Mouse (Mus musculus): ENCODE data around the gene Ttc17. TPM values are rescaled to one million over a fixed set of nuclear protein-coding genes. Genes with fewer than 3 reads are reported as not detected.

The Ttc17 gene
- polyA plus RNA-seq, 1 experiment from 2014 or later, result 29.6 TPM

DNA sequence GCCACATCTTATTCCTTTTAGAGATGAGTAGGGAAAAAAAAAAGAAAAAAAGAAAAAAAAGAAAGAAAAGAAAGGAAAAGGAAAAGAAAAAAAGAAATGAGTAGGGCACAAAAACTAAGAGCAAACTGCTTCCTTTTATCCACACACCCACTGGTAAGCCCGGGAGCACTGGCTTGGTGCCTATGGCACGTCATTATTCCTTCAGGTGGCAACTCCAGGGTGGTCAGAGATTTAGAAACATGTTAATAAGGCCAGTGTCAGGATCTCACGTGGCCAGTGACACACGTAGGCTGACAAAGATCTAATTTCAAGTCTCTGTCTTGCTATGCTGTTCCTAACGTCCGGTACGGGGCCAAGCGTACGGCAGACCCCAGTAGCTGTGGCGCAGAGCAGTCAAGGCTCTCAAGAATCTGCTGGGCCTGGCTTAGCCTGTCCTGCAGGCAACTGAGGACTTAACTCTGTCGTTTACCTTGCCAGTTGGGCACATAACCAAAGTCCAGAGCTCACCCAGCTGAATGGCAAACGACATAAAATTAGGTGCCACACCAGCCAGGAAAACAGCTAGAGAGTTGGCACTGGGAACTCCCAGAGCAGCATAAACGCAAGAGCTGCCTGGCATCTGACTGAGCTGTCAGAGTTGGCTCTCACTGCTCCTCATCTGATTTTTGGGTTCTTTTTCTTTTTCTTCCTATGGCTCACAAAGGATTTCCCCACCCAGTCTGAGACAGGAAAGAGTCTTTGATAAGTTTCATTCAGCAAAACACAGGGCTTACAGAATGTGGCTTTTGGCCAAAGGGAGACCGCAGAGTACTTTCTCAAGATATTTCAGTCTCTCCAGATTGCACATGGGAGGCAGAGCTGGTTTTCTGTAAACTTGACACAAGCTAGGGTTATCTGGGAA is 72.4 kb downstream of the Ttc17 start:
- H3K9ac ChIP-seq (replicated peaks; ENCODE audit: low read depth, low read length), result no peak overlapping the region
- ATAC-seq (ENCODE audit: low read depth), result no peak
- WGBS, result 90% methylated on average over 14 of the region's 14 CpGs
- no peaks in the 10 kb centered on the region for H3K9me3 ChIP-seq (ENCODE audit: control insufficient read depth, low read length)
- H3K4me2 ChIP-seq (ENCODE audit: low read depth, low read length), result no peak overlapping the region
- peaks cover 32% of the 10 kb centered on the region for H3K36me3 ChIP-seq (ENCODE audit: control insufficient read depth, insufficient read depth, low read length)
- H3K4me1 ChIP-seq (ENCODE audit: control insufficient read depth, insufficient read depth, low read length), result no peaks in the 10 kb centered on the region
- H3K27me3 ChIP-seq (ENCODE audit: control insufficient read depth, insufficient read depth, low read length), result no peaks in the 10 kb centered on the region
- no peak overlapping the region for H3K27ac ChIP-seq (ENCODE audit: low read depth, low read length)
- no peak overlapping the region for H3K4me3 ChIP-seq (ENCODE audit: low read depth, low read length)

DNA sequence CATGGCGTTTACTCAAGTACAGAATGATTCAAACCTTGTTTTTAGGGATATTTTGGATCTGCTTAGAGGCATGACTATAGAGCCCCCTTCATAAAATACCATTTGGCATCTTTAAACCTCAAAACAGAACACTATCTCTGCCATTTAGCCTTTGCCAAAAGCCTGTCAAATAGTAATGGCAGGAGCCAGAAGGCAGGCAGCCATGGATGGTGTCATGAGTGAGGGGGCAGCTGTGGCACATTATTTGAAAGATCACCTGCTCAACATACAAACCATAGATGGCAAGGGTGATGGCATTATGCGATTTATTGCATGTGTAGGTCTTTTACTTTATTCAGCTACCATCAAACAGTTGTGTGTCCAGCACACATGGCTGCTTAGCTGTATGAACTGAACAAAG is 73.4 kb downstream of the Ttc17 start:
- Histone ChIP-seq H3K36me3 (ENCODE audit: control insufficient read depth, insufficient read depth, low read length) (peaks cover 32% of the 10 kb centered on the region), H3K9ac (replicated peaks; ENCODE audit: low read depth, low read length) (no peak overlapping the region), H3K4me3 (ENCODE audit: low read depth, low read length) (no peak overlapping the region), H3K27me3 (ENCODE audit: control insufficient read depth, insufficient read depth, low read length) (no peaks in the 10 kb centered on the region), H3K4me1 (ENCODE audit: control insufficient read depth, insufficient read depth, low read length) (no peaks in the 10 kb centered on the region), H3K9me3 (ENCODE audit: control insufficient read depth, low read length) (no peaks in the 10 kb centered on the region), H3K27ac (ENCODE audit: low read depth, low read length) (no peak overlapping the region), H3K4me2 (ENCODE audit: low read depth, low read length) (no peak overlapping the region)
- WGBS, result 96% methylated on average over 2 of the region's 2 CpGs
- no peak for ATAC-seq (ENCODE audit: low read depth)

DNA sequence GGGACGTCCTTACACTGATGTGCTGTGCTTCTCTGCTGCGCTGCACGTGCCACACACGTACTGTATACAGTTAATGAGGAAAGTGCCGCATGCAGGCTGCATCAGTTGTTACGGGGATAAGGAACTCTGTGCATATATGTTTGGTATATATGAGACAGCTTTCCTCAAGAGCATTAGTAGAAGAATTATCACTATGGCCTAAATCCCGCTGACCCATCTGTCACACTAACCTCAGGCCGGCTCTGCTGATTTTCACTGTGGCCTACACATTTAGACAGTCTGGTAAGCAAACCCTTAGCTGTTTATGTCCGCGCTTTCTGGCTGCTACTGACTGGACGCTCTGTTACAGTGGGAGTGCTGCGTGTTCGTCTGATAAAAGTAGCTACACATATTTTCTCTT is 77.2 kb downstream of the Ttc17 start:
- peaks cover 48% of the 10 kb centered on the region for H3K36me3 ChIP-seq (ENCODE audit: control insufficient read depth, insufficient read depth, low read length)
- no peak overlapping the region for H3K4me3 ChIP-seq (ENCODE audit: low read depth, low read length)
- no peak overlapping the region for H3K9ac ChIP-seq (replicated peaks; ENCODE audit: low read depth, low read length)
- H3K9me3 ChIP-seq (ENCODE audit: control insufficient read depth, low read length), result no peaks in the 10 kb centered on the region
- H3K4me1 ChIP-seq (ENCODE audit: control insufficient read depth, insufficient read depth, low read length), result no peaks in the 10 kb centered on the region
- no peaks in the 10 kb centered on the region for H3K27me3 ChIP-seq (ENCODE audit: control insufficient read depth, insufficient read depth, low read length)
- WGBS, result 96% methylated on average over 13 of the region's 13 CpGs
- no peak overlapping the region for H3K27ac ChIP-seq (ENCODE audit: low read depth, low read length)
- H3K4me2 ChIP-seq (ENCODE audit: low read depth, low read length), result no peak overlapping the region
- ATAC-seq (ENCODE audit: low read depth), result no peak

DNA sequence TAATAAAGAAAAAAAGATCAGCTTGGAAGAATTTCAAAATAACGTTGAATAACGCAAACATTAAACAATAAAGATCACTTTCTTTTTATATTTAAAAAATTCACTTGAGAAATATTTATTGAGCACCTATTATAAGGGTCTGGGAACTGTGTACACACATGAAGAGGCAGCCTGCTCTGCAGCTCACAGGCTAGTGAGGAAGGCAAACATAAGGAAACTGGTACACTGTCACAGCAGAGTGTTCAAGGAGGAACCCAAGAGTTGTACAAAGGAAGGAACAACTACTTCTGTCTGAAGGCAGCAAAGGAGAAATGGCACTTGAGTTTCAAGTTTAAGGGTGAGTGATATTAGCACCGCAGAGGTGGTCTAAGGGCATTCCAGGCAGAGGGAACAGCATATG is 78.7 kb downstream of the Ttc17 start:
- 98% methylated on average over 3 of the region's 3 CpGs for WGBS
- Histone ChIP-seq H3K9me3 (ENCODE audit: control insufficient read depth, low read length) (no peaks in the 10 kb centered on the region), H3K4me2 (ENCODE audit: low read depth, low read length) (no peak overlapping the region), H3K9ac (replicated peaks; ENCODE audit: low read depth, low read length) (no peak overlapping the region), H3K4me1 (ENCODE audit: control insufficient read depth, insufficient read depth, low read length) (no peaks in the 10 kb centered on the region), H3K27me3 (ENCODE audit: control insufficient read depth, insufficient read depth, low read length) (no peaks in the 10 kb centered on the region), H3K36me3 (ENCODE audit: control insufficient read depth, insufficient read depth, low read length) (peaks cover 60% of the 10 kb centered on the region), H3K27ac (ENCODE audit: low read depth, low read length) (no peak overlapping the region), H3K4me3 (ENCODE audit: low read depth, low read length) (no peak overlapping the region)
- no peak for ATAC-seq (ENCODE audit: low read depth)

DNA sequence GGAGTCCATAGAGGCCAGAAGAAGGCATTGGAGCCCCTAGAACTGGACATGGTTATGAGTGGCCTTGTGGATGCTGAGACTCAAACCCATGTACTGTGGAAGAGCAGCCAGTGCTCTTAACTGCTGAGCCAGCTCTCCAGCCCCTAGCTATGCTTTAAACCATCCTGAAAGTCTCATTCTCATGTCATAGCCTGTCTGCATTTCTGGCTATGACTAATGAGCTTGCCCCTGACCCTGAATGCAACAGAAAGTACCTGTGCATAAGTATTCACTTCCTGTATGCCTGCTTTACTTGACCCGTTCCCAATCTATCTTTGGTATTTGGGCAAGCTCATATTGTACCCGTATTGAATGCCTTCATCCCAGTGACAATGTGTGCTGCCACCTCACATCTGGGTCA is 86.7 kb downstream of the Ttc17 start:
- H3K27ac ChIP-seq (ENCODE audit: low read depth, low read length), result no peak overlapping the region
- no peaks in the 10 kb centered on the region for H3K27me3 ChIP-seq (ENCODE audit: control insufficient read depth, insufficient read depth, low read length)
- no peaks in the 10 kb centered on the region for H3K4me1 ChIP-seq (ENCODE audit: control insufficient read depth, insufficient read depth, low read length)
- H3K4me3 ChIP-seq (ENCODE audit: low read depth, low read length), result no peak overlapping the region
- H3K9me3 ChIP-seq (ENCODE audit: control insufficient read depth, low read length), result no peaks in the 10 kb centered on the region
- ATAC-seq (ENCODE audit: low read depth), result no peak
- H3K36me3 ChIP-seq (ENCODE audit: control insufficient read depth, insufficient read depth, low read length), result peaks cover 43% of the 10 kb centered on the region
- no peak overlapping the region for H3K4me2 ChIP-seq (ENCODE audit: low read depth, low read length)
- H3K9ac ChIP-seq (replicated peaks; ENCODE audit: low read depth, low read length), result no peak overlapping the region
- WGBS, result 90% methylated on average over 2 of the region's 2 CpGs

DNA sequence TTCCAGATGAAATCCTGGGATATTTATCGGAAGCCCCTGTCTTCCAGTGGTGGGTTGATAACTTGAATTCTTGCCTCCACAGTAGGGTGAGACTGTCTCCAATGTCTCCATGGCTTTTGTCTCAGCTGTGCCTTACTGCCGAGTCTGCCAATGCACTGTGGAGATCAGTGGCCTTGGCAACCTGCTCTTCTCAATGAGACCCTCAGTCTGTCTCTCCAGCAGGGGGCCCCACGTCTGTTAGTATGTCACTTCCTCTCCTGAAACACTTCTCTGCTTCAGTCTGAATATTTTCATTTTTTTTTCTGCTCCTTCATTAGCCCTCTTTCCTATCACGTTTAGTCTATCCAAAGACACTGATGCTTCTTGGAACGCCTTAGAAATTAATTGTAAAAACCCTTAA is 90.0 kb downstream of the Ttc17 start:
- Histone ChIP-seq H3K4me1 (ENCODE audit: control insufficient read depth, insufficient read depth, low read length) (no peaks in the 10 kb centered on the region), H3K4me3 (ENCODE audit: low read depth, low read length) (no peak overlapping the region), H3K36me3 (ENCODE audit: control insufficient read depth, insufficient read depth, low read length) (peaks cover 39% of the 10 kb centered on the region), H3K4me2 (ENCODE audit: low read depth, low read length) (no peak overlapping the region), H3K9me3 (ENCODE audit: control insufficient read depth, low read length) (no peaks in the 10 kb centered on the region), H3K27ac (ENCODE audit: low read depth, low read length) (no peak overlapping the region), H3K9ac (replicated peaks; ENCODE audit: low read depth, low read length) (no peak overlapping the region), H3K27me3 (ENCODE audit: control insufficient read depth, insufficient read depth, low read length) (no peaks in the 10 kb centered on the region)
- 76% methylated on average over 5 of the region's 5 CpGs for WGBS
- ATAC-seq (ENCODE audit: low read depth), result no peak

DNA sequence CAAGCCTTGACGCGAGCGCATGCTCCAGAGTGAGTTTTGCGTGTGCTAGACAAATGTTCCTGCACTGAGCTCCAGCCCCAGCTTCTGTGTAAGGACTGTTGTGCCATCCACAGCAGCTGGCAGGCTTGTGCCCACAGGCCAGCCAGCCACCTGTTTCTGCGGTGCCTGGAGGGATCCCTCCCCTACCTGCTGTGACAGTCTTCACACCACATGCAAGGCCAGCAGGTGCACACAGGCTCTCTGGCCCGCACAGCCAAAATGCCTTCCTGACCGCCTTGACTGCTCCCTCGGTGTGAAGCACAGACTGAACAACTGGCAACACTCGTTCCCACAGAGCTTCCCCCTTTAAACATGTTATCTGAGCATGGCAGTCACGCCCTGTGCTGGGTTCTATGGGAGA is 102.5 kb downstream of the Ttc17 start:
- no peaks in the 10 kb centered on the region; the same call in 1 of the 2 replicates for H3K9me3 ChIP-seq (ENCODE audit: control insufficient read depth, low read length)
- H3K27me3 ChIP-seq (ENCODE audit: control insufficient read depth, insufficient read depth, low read length), result no peaks in the 10 kb centered on the region
- no peak for ATAC-seq (ENCODE audit: low read depth)
- no peak overlapping the region for H3K4me3 ChIP-seq (ENCODE audit: low read depth, low read length)
- peaks cover 47% of the 10 kb centered on the region for H3K36me3 ChIP-seq (ENCODE audit: control insufficient read depth, insufficient read depth, low read length)
- WGBS, result 96% methylated on average over 10 of the region's 10 CpGs
- no peak overlapping the region for H3K9ac ChIP-seq (replicated peaks; ENCODE audit: low read depth, low read length)
- H3K4me1 ChIP-seq (ENCODE audit: control insufficient read depth, insufficient read depth, low read length), result no peaks in the 10 kb centered on the region
- no peak overlapping the region for H3K27ac ChIP-seq (ENCODE audit: low read depth, low read length)
- no peak overlapping the region for H3K4me2 ChIP-seq (ENCODE audit: low read depth, low read length)

DNA sequence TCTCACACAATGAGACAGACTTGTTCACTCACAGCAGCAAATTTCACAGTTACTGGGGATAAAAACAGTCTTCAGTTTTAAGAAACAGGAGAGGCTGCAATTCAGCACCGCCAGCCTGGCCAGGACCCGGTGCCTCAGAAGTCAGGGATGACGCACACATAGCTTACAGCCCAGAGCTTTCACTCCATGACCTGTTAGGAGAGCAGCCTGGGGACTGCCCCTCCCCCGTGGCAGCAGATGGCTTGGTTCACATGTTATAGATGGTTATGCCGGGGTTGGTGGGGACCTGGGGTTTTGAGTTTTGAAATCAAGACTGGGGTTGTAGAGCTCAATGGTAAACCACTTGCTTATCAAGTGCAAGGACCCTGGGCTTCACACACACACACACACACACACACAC is 104.1 kb downstream of the Ttc17 start:
- Histone ChIP-seq H3K4me3 (ENCODE audit: low read depth, low read length) (no peak overlapping the region), H3K4me2 (ENCODE audit: low read depth, low read length) (no peak overlapping the region), H3K27me3 (ENCODE audit: control insufficient read depth, insufficient read depth, low read length) (no peaks in the 10 kb centered on the region), H3K9me3 (ENCODE audit: control insufficient read depth, low read length) (no peaks in the 10 kb centered on the region; the same call in 1 of the 2 replicates), H3K36me3 (ENCODE audit: control insufficient read depth, insufficient read depth, low read length) (peaks cover 47% of the 10 kb centered on the region), H3K4me1 (ENCODE audit: control insufficient read depth, insufficient read depth, low read length) (no peaks in the 10 kb centered on the region), H3K27ac (ENCODE audit: low read depth, low read length) (no peak overlapping the region), H3K9ac (replicated peaks; ENCODE audit: low read depth, low read length) (no peak overlapping the region)
- ATAC-seq (ENCODE audit: low read depth), result no peak
- WGBS, result 68% methylated on average over 5 of the region's 5 CpGs

DNA sequence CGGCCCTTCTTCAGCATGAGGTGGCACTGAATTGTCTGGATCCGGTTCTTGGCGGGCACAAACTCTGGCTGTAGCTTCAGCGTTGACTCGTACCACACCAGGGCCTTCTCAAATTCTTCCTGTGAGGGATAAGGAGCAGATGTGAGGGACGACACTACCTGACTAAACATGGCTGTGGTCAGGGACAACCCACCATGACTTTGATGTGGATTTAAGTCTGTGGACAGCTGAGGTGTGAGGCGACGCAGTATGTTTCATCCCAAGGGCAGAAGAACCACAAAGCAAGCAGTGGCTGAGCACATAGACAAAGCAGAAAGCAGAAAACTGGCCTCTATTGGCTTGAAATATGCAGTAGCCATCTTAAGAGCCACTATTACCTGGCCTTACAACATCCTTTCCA is 104.7 kb downstream of the Ttc17 start:
- H3K4me2 ChIP-seq (ENCODE audit: low read depth, low read length), result no peak overlapping the region
- ATAC-seq (ENCODE audit: low read depth), result no peak
- H3K4me1 ChIP-seq (ENCODE audit: control insufficient read depth, insufficient read depth, low read length), result no peaks in the 10 kb centered on the region
- H3K9me3 ChIP-seq (ENCODE audit: control insufficient read depth, low read length), result no peaks in the 10 kb centered on the region; the same call in 1 of the 2 replicates
- no peak overlapping the region for H3K27ac ChIP-seq (ENCODE audit: low read depth, low read length)
- WGBS, result 94% methylated on average over 8 of the region's 8 CpGs
- no peaks in the 10 kb centered on the region for H3K27me3 ChIP-seq (ENCODE audit: control insufficient read depth, insufficient read depth, low read length)
- H3K36me3 ChIP-seq (ENCODE audit: control insufficient read depth, insufficient read depth, low read length), result peaks cover 47% of the 10 kb centered on the region
- H3K9ac ChIP-seq (replicated peaks; ENCODE audit: low read depth, low read length), result no peak overlapping the region
- no peak overlapping the region for H3K4me3 ChIP-seq (ENCODE audit: low read depth, low read length)

Data from neural tube, embryonic 14.5 days (tissue).